Mouse (Mus musculus) liver, embryonic 11.5 days (tissue): ENCODE measurements around the gene H2-T22. TPM values are rescaled to one million over a fixed set of nuclear protein-coding genes. Genes with fewer than 3 reads are reported as not detected.

ENCODE experiments used
- ATAC-seq: fragments of 200-750 bp; cut with Nextera tagmentation; replicated peaks from 2 replicates; pipeline ENCODE4 v1.8.0; 2017; ENCODE audit warnings: moderate number of reproducible peaks, mild to moderate bottlenecking, moderate TSS enrichment, moderate library complexity; ENCODE audit not compliant: low FRiP score
- DNase-seq: peaks from one replicate; pipeline ENCODE4 v3.0.0-alpha.2; 2017; ENCODE audit warnings: low spot score
- H3K27ac ChIP-seq: fragments of 300-500 bp; sonication (generic); 2 replicates; pipeline ENCODE4 v1.5.1; 2014; ENCODE audit warnings: mild to moderate bottlenecking, low read depth, low read length, control low read depth
- H3K27me3 ChIP-seq: fragments of 300-500 bp; sonication (generic); replicated peaks from 2 replicates; pipeline ENCODE4 v1.6.1; 2014; ENCODE audit warnings: low read length, mixed read lengths; ENCODE audit not compliant: control insufficient read depth, insufficient read depth
- H3K36me3 ChIP-seq: fragments of 300-500 bp; sonication (generic); 2 replicates; pipeline ENCODE4 v1.6.1; 2014; ENCODE audit warnings: mild to moderate bottlenecking, low read length, moderate library complexity, mixed read lengths; ENCODE audit not compliant: control insufficient read depth, insufficient read depth
- H3K4me1 ChIP-seq: fragments of 300-500 bp; sonication (generic); replicated peaks from 2 replicates; pipeline ENCODE4 v1.6.1; 2014; ENCODE audit warnings: low read length, mixed read lengths; ENCODE audit not compliant: control insufficient read depth, insufficient read depth
- H3K4me2 ChIP-seq: fragments of 300-500 bp; sonication (generic); 2 replicates; pipeline ENCODE4 v1.6.1; 2014; ENCODE audit warnings: mild to moderate bottlenecking, control low read depth, moderate library complexity
- H3K4me3 ChIP-seq: fragments of 300-500 bp; sonication (generic); 2 replicates; pipeline ENCODE4 v1.5.1; 2014; ENCODE audit warnings: low read depth, low read length, control low read depth
- H3K9ac ChIP-seq: fragments of 300-500 bp; sonication (generic); 2 replicates; pipeline ENCODE4 v1.6.1; 2014; ENCODE audit warnings: low read depth, low read length, control low read depth
- H3K9me3 ChIP-seq: fragments of 300-500 bp; sonication (generic); 2 replicates; pipeline ENCODE4 v1.6.1; 2016; ENCODE audit warnings: low read length, inconsistent platforms, mixed read lengths; ENCODE audit not compliant: control insufficient read depth
- WGBS: fragments of 180-500 bp; shearing (Covaris S2); extraction: QIAGEN DNeasy Blood & Tissue Kit; methylation state at CpG from one replicate; pipeline ENCODE4 v1.1.7; 2014; 5-methylcytosine and 5-hydroxymethylcytosine counted together
- polyA plus RNA-seq: library from polyadenylated mRNA; unstranded; fragments of >200 nt; fragmentation: Nextera tagmentation; extraction: Ambion mirVana; gene quantifications from 2 replicates; pipeline ENCODE4 v1.2.1, GENCODE M21; 2014

The H2-T22 gene
- polyA plus RNA-seq, 1 experiment from 2014 or later = 9.5 TPM

GRCm38 (mm10) chr17:36023710-36024654 lies 18.6 kb downstream of the H2-T22 start:
- Histone ChIP-seq H3K27me3 (no peaks in the 10 kb centered on the region), H3K4me3 (no peak overlapping the region), H3K27ac (0 out of 2 replicates have a peak overlapping the region, but pooled peaks have one; percentile 42), H3K9me3 (peaks cover 9% of the 10 kb centered on the region), H3K9ac (no peak overlapping the region), H3K4me1 (peaks cover 20% of the 10 kb centered on the region), H3K36me3 (no peaks in the 10 kb centered on the region; the same call in 1 of the 2 replicates), H3K4me2 (peak overlapping the region; percentile 26)
- no peak for DNase-seq
- ATAC-seq = 0 out of 2 replicates have a peak, but pooled peaks have one; percentile 42
- WGBS = 60% methylated on average over 9 of the region's 9 CpGs

GRCm38 (mm10) chr17:36022922-36023321 lies 19.6 kb downstream of the H2-T22 start:
- H3K4me1 ChIP-seq = peaks cover 20% of the 10 kb centered on the region

GRCm38 (mm10) chr17:36022098-36022497 lies 20.4 kb downstream of the H2-T22 start:
- Histone ChIP-seq H3K9ac (no peak overlapping the region), H3K4me3 (no peak overlapping the region), H3K4me1 (peaks cover 20% of the 10 kb centered on the region), H3K27me3 (no peaks in the 10 kb centered on the region), H3K27ac (no peak overlapping the region), H3K4me2 (no peak overlapping the region), H3K9me3 (peaks cover 9% of the 10 kb centered on the region), H3K36me3 (no peaks in the 10 kb centered on the region; the same call in 1 of the 2 replicates)
- DNase-seq (no peak), ATAC-seq (no peak)
- WGBS = 94% methylated on average over 9 of the region's 9 CpGs

More at GRCm38 (mm10) chr17:36022922-36023321, 19.6 kb downstream of the H2-T22 start:
- DNase-seq (no peak), ATAC-seq (no peak)
- 89% methylated on average over 6 of the region's 6 CpGs for WGBS
- no peak overlapping the region for H3K4me3 ChIP-seq
- no peaks in the 10 kb centered on the region; the same call in 1 of the 2 replicates for H3K36me3 ChIP-seq
- H3K27ac ChIP-seq = no peak overlapping the region
- H3K9ac ChIP-seq = no peak overlapping the region
- no peak overlapping the region for H3K4me2 ChIP-seq
- no peaks in the 10 kb centered on the region for H3K27me3 ChIP-seq
- H3K9me3 ChIP-seq = peaks cover 9% of the 10 kb centered on the region

- peaks cover 6% of the 10 kb centered on the region for H3K9me3 ChIP-seq
- peak overlapping the region; percentile 6; the same call in 1 of the 2 replicates for H3K4me3 ChIP-seq
- WGBS = 86% methylated on average over 1 of the region's 1 CpGs
- DNase-seq = no peak
- no peak overlapping the region for H3K9ac ChIP-seq
- H3K36me3 ChIP-seq = peaks cover 2% of the 10 kb centered on the region; the same call in 1 of the 2 replicates
- H3K27me3 ChIP-seq = no peaks in the 10 kb centered on the region
- H3K4me2 ChIP-seq = peak overlapping the region; percentile 64
- H3K4me1 ChIP-seq = peaks cover 20% of the 10 kb centered on the region
- ATAC-seq = peak; percentile 19; the same call in 1 of the 2 replicates
- peak overlapping the region; percentile 84; the same call in 1 of the 2 replicates for H3K27ac ChIP-seq
Observed at GRCm38 (mm10) chr17:36021309-36021708, 21.2 kb downstream of the H2-T22 start.

GRCm38 (mm10) chr17:36020191-36021073 lies 22.1 kb downstream of the H2-T22 start, which contains the start of gene H2-T24:
H2-T24 (minus strand) TSS chr17:36020560.
- Histone ChIP-seq H3K27me3 (no peaks in the 10 kb centered on the region), H3K4me2 (peak within 1 kb of the TSS; percentile 64), H3K27ac (peak within 1 kb of the TSS; percentile 84), H3K9me3 (peaks cover 5% of the 10 kb centered on the region; the same call in 1 of the 2 replicates), H3K4me1 (peaks cover 18% of the 10 kb centered on the region), H3K4me3 (peak within 1 kb of the TSS; percentile 36), H3K9ac (peak within 1 kb of the TSS; percentile 37), H3K36me3 (peaks cover 2% of the 10 kb centered on the region; the same call in 1 of the 2 replicates)
- peak; percentile 69 for DNase-seq
- ATAC-seq = peak; percentile 79
- 20% methylated on average over 15 of the region's 15 CpGs for WGBS

- Histone ChIP-seq H3K4me2 (peak overlapping the region; percentile 64), H3K9me3 (peaks cover 5% of the 10 kb centered on the region; the same call in 1 of the 2 replicates), H3K27me3 (no peaks in the 10 kb centered on the region), H3K9ac (peak overlapping the region; percentile 37; the same call in 1 of the 2 replicates), H3K27ac (peak overlapping the region; percentile 84; the same call in 1 of the 2 replicates), H3K36me3 (peaks cover 5% of the 10 kb centered on the region; the same call in 1 of the 2 replicates), H3K4me3 (peak overlapping the region; percentile 36), H3K4me1 (peaks cover 16% of the 10 kb centered on the region)
- no peak for DNase-seq
- 61% methylated on average over 3 of the region's 3 CpGs for WGBS
- ATAC-seq = no peak
Observed at GRCm38 (mm10) chr17:36019519-36019918, 23.0 kb downstream of the H2-T22 start.

- no peak for ATAC-seq
- peak overlapping the region; percentile 64 for H3K4me2 ChIP-seq
- H3K4me1 ChIP-seq = peaks cover 11% of the 10 kb centered on the region
- no peak for DNase-seq
- H3K27ac ChIP-seq = peak overlapping the region; percentile 23; the same call in 1 of the 2 replicates
- no peaks in the 10 kb centered on the region for H3K27me3 ChIP-seq
- H3K4me3 ChIP-seq = 0 out of 2 replicates have a peak overlapping the region, but pooled peaks have one; percentile 6
- H3K36me3 ChIP-seq = peaks cover 9% of the 10 kb centered on the region
- 51% methylated on average over 2 of the region's 2 CpGs for WGBS
- no peak overlapping the region for H3K9ac ChIP-seq
- H3K9me3 ChIP-seq = peaks cover 5% of the 10 kb centered on the region; the same call in 1 of the 2 replicates
Observed at GRCm38 (mm10) chr17:36018979-36019378, 23.6 kb downstream of the H2-T22 start.

- ATAC-seq (no peak), DNase-seq (no peak)
- H3K36me3 ChIP-seq = peaks cover 9% of the 10 kb centered on the region
- H3K9ac ChIP-seq = no peak overlapping the region
- H3K4me1 ChIP-seq = peaks cover 4% of the 10 kb centered on the region; the same call in 1 of the 2 replicates
- peaks cover 5% of the 10 kb centered on the region; the same call in 1 of the 2 replicates for H3K9me3 ChIP-seq
- H3K27me3 ChIP-seq = no peaks in the 10 kb centered on the region
- no peak overlapping the region for H3K27ac ChIP-seq
- H3K4me2 ChIP-seq = no peak overlapping the region
- WGBS = 87% methylated on average over 5 of the region's 5 CpGs
- H3K4me3 ChIP-seq = no peak overlapping the region
Observed at GRCm38 (mm10) chr17:36017046-36017445, 25.5 kb downstream of the H2-T22 start.
